Mouse (Mus musculus) lung, adult 18-20 months (tissue): Measurements from ENCODE around the gene Ubl3.

Experiments
- DNase-seq, 2 experiments: peaks; one replicate each; pipeline ENCODE4 v3.0.0; 2022; ENCODE audit warnings: mixed read lengths in 2 of 2

Ubl3 gene

GRCm38 (mm10) chr5:148559261-148559958, 6.8 kb upstream of the Ubl3 start:
- no peak for DNase-seq

GRCm38 (mm10) chr5:148558472-148558871, 5.9 kb upstream of the Ubl3 start:
- no peak for DNase-seq

GRCm38 (mm10) chr5:148556509-148556908, 3.9 kb upstream of the Ubl3 start:
- DNase-seq = peak; percentile 42 to 52

- DNase-seq = no peak
Measured at GRCm38 (mm10) chr5:148555156-148555555, 2.6 kb upstream of the Ubl3 start.

DNA sequence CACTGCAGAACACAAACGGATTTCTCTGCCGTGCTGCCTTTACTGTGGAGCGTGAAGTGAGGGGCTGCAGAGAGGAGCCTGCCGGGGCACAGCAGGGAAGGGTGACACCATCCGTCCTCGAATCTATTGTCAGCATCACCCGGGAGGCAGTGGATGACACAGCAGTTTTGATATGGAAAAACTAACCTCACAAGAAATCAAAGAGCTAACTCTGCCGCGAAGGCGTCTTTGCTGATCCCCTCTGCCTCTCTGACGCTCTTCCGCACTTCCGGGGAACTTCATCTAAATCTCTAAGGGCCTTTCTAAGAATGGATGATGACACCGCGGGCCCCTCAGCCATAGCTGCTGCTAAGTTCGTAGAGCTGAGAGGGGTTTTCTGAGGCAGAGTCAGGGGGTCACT, 2.1 kb upstream of the Ubl3 start:
- DNase-seq = no peak

DNA sequence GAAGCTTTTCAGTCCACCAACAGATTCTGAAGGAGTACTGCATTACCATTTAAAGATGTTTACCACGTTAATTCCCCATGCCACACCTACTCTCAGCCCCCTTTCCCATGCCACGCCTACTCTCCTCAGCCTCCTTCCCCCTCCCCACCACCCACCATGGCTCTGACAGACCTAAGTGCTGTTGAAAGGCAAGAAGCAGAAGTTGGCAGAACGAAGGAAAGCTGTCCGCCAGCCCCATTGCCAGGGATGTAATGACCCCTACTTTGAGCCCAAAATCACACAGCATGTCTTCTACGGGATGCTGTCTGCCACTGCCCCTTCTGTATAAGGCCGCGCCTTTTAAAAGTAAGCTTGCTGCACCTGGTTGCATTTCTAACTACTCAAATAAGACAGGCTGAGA, 1.7 kb upstream of the Ubl3 start:
- no peak for DNase-seq

DNA sequence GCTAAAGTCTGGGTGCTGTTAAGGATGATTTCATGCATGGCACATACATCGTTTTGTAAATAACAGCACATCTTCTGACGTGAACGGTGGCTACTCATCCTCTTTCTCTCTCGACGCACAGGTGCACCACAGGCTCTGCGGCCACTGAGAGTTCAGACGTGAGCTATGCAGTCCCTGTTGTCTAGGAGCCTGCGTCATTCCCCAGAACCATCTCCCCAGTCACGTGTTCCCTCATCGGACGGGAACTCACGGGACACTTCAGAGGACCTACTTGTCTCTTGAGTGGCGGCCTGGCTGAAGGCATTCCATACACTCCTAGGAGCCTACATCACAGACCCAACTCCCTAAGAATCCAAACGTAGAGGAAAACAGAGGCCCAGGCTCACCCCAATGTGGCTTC, 1.1 kb upstream of the Ubl3 start:
- DNase-seq = peak; percentile 76 to 83

DNA sequence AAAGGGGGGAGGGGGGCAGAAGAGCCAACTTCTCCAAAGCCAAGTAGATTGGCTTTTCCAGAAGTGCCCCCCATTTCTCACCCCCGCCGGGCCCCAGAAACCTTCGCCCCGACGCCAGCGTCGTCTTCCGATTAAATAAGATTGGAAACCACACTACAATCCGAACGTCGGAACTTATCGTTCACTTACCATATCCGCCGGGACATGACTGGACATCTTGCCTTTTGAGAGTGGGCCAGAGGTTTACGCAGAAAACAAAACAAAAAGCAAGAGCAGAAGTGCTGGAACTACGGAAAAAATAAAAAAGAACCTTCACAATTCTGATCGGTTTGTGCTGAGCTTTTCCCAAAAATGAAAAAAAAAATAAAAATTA, 839 bp downstream of the Ubl3 start:
- peak in 1 of 2 experiments; percentile 33 for DNase-seq

- DNase-seq = peak; percentile 36 to 55
Measured at GRCm38 (mm10) chr5:148550821-148551763, 1.5 kb downstream of the Ubl3 start.

DNA sequence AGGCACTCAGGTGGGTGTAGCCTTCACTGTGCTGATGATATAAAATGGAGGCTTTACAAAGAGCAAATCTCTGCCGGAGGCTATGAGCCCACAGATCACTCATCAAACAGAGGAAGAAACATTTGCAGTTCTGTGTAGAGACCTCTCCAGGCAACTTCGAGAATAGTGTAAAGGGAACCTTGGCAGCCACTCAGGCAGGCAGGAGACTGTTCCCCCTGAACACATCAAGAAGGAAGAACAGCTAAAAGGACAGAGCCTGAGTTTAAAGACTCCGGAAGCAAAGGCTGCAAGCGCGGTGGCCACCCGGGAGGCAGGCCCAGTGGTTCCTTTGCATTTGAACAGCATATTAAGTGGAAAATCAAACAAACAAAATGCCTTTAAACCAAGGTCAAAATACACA, 2.2 kb downstream of the Ubl3 start:
- DNase-seq = peak; percentile 39 to 44

GRCm38 (mm10) chr5:148549307-148549706, 3.3 kb downstream of the Ubl3 start:
- DNase-seq = no peak

GRCm38 (mm10) chr5:148548568-148548967, 4.0 kb downstream of the Ubl3 start:
- no peak for DNase-seq

DNA sequence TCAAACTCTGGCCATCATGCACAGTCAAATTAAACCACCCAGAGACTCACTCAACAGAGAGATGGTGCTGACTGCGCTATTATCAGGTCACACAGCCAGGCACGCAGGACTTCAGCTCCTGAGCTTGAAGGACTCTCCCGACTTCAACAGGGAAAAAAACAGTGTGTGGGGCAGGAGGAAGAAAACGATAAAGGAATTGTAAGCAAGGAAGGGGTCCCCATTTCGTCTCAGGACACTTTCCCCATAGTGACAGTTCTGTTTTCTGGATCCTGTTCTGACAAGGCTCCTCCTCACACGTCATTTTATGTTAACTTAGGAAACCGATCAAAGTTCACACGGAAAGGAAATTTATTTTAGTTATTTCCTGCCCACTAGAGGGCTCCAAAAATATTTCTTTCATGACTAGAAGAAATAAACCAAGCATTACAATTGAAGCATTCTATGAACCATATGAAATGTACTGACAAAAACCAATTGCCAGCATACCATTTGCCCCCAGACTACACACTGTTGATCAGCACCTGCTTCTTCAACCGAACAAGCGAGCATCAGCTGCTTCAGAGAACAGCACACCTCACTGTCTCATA, 4.6 kb downstream of the Ubl3 start:
- no peak for DNase-seq

- no peak for DNase-seq
Measured at GRCm38 (mm10) chr5:148546970-148547369, 5.6 kb downstream of the Ubl3 start.

DNA sequence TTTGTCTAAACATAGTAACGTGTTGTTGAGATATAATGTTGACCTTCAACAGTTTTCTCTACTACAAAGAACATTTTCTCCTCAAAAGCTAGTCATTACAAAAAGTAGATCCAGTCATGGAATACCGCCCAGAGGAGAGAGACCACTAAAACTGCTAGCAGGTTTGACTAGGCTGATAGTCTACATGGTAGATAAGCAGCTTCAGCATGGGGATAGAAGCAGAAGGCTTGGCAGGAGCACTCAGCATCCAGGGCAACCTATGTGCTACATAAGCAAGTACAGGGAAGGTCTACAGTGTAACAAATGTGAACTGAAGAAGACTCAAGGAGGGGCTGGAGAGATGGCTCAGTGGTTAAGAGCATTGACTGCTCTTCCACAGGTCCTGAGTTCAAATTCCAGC, 7.9 kb downstream of the Ubl3 start:
- no peak for DNase-seq

DNA sequence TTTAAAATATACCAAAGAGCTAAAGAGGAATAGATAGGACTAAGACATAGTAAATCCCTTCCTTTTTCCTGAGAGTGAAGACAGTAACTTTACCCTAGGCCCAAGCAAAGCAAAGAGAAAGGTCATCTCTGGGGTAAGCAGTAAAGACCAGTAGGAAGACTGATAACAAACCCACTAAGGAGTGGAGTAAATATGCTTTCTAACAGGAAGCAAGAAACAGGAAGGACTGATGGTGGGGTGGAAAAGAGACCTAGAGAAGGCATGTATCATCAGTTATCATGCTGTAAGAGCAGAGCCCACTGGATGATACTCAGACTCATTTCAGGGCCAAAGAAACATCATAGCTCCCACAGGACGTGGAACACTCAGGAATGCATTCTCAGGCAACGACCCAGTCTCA, 10.4 kb downstream of the Ubl3 start:
- no peak for DNase-seq

GRCm38 (mm10) chr5:148535669-148536430, 16.7 kb downstream of the Ubl3 start:
- no peak for DNase-seq

GRCm38 (mm10) chr5:148534644-148535043, 17.9 kb downstream of the Ubl3 start:
- DNase-seq = no peak

GRCm38 (mm10) chr5:148533924-148534323, 18.7 kb downstream of the Ubl3 start:
- no peak for DNase-seq

DNA sequence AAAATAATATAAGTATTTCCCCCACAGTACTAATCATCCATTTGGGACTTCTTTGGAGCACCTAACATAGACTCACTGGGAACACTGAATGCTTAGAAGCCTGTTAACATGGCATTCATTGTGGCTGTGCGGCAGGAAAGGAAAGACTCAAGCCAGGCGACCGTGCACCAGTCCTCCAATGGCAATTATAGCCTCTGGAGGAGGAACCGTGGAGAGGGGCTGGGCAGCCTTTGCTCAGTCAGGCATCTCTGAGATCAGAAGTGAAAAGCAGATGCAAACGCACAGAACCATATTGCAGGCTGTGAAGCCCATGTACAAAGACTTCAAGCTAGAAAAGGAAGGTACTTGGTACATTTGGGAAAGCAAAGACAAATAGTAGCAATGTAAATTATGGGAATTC, 20.4 kb downstream of the Ubl3 start:
- DNase-seq = no peak

- no peak for DNase-seq
Measured at GRCm38 (mm10) chr5:148527632-148528031, 25.0 kb downstream of the Ubl3 start.

- DNase-seq = no peak
Measured at GRCm38 (mm10) chr5:148526631-148527030, 26.0 kb downstream of the Ubl3 start.
